Mouse (Mus musculus) spleen, adult 12 weeks (tissue): ENCODE results near the gene Gpr89.

Experiments
- DNase-seq: peaks from one replicate; pipeline ENCODE4 v3.0.0; 2022; ENCODE audit warnings: low spot score

The Gpr89 gene

GRCm38 (mm10) chr3:96904851-96905541 lies at the start of gene Gpr89:
TSS of gene Gpr89 (minus strand) at chr3:96905346.
- DNase-seq: peak; percentile 92

DNA sequence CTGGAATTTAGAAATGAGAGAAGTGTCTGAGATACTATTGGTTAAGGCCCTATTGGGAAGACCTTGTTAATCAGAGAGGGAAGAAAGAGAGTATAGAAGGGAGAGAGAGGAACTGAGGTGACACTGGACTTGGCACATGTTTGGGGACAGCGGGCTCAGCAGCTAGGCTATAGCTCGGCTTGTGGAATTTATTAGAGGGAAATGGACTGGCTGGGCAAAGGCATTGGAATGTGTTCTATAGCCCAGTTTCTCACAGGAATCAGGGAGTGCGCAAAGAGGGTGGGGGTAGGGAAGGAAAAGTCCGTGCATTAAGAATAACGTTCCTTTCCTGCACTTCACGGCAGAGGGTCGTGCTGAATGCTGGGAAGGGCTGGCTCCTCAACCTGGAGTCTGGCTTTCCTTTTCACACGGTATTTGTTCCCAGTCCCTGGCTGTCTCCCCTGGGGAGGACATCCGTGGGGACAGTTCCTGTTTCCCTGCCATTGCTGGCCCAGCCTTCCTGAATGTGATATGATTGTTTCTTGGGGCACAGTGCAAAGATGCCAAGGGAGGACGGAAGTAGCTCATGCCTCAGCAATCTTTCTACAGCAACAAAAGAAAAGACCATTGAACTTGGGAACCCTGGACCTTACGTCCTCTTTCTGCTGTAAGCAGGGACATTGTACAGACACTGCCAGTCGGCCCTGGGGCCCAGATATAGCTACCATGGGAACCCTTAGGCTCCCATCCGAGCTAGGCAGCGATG lies 48.5 kb upstream of the Gpr89 start:
- no peak for DNase-seq

DNA sequence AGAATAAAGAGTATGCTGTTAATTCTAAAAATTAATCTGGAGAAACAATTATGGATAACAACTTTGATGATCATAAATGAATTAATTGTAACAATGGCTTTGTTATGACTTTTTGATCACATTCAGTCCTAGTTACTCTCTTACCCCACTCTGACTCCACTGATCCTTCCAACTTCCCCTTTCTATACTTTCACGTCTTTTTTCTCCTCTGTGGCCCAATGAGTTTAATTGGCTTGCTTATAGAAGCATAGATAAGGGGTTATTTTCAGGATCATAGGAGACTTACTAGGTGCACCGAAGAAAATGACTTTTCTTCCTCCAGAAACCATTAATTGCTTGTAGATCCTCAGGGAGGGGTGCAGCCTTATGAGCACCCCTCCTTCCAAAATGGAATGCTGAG lies 37.6 kb upstream of the Gpr89 start:
- no peak for DNase-seq

DNA sequence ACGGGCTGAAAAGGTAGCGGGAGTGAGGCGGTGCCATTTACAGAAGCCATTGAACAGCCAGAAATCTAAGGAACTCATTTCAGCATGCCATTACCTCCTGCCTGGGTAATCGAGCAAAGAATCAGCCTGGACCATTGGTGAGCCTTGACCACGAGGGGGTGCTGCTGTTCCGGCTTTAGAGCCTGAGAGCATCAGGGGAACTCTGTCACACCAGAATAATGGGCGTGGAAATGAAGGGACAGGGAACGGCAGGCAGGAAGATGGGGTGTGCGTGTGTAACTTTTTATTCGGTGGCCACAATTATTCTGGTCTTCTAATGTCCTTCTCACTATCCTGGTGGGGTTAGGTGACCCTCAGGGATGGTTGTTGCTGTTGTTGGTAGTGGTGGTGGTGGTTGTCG lies 33.6 kb upstream of the Gpr89 start:
- peak; percentile 30 for DNase-seq

DNA sequence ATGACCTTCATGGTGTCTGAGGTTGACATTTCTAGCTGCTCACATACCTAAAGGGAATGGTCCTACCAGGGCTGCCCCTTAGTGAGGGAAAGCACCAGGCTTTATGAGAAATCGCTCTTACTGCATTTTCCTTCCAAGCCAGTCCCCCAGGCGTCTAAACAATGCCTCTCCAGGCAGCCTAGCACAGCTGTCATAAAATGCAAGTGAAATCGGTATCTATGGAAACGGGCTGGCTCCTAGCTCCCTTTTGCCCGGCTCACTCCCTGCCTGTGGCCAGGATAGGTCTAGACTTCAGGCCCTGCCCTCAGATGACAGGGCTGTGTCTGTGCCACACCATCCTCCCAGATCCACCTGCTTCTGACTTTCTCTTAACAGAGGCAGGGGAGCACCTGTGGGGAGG lies 32.5 kb upstream of the Gpr89 start:
- no peak for DNase-seq

GRCm38 (mm10) chr3:96936241-96936640 lies 31.1 kb upstream of the Gpr89 start:
- no peak for DNase-seq

GRCm38 (mm10) chr3:96931261-96931681 lies 26.1 kb upstream of the Gpr89 start:
- DNase-seq: no peak

- no peak for DNase-seq
Measured at GRCm38 (mm10) chr3:96925920-96926319, 20.8 kb upstream of the Gpr89 start, which contains the start of gene Gja8. TSS of gene Gja8 (minus strand) at chr3:96926020.

GRCm38 (mm10) chr3:96924631-96925030 lies 19.5 kb upstream of the Gpr89 start:
- DNase-seq: no peak

GRCm38 (mm10) chr3:96920991-96921390 lies 15.8 kb upstream of the Gpr89 start:
- DNase-seq: no peak

DNA sequence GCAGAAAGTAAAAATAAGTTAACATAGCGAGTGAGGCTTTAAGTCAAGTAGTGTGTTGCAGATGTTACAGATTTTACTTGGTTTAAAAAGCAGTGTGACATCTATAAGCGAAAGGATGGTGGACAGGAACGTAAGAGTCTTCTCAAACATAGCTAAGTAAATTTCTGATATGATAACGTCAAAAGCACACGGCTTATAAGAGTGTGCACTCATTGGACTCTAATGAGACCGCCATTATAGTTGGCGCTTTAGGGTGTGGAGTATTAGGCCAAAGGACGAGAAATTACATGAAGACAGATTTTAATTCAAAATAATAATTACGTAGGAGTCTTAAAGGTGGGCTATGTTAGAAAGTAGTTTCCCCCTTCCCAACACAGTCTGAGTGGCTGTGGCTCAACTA lies 446 bp upstream of the Gpr89 start:
- DNase-seq: no peak

DNA sequence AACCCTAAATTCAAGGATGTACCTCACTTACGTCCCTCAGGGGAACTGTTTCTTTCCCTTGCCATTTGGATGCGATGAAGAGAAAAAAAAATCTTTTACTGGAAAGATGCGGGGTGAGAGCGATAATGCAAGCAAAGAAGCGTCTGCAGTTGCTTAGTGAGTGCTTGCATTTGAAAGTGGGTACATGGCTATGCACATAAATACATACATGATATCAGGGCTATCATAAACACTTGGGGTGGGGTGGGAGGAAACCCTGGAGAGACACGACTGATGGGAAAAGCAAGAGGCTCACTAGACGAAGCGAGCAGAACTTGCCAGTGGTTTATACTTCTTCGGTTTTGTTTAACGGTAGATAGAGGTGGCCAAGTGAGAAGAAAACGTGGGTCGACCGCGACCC lies 753 bp downstream of the Gpr89 start, which contains the start of gene Gja5:
Gene Gja5, plus strand, starts transcription at position 301 of the 400 bp plus-strand sequence.
- no peak for DNase-seq

DNA sequence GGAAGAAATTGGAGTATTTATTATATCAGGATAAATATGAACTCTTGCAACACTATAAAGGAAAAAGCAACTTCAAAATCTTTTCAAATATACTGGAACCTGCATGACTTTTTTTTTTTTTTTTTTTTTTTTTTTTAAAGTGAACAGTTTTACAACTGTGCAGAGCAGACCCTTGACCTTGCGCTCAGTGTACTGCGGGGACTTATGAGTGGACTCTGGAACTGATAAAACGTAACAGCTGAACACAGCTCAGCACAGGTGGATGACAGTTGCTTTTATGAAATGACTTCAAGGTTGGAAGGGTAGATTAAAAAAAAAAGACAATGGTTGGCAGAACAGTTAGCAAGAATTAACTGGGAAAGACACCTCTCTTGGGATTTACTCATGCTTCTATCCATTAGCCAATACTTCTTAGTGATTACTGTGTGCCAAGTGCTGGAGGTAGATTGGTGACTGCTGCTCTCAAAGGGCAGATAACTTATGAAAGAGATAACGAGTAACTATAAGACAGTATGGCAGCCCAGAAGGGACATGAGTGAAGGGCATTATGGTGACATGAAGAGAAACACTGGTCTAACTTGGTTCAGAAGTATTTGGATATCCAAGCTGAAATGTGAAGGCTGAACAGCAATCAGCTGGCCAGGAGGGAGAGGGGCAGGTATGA lies 2.7 kb downstream of the Gpr89 start:
- no peak for DNase-seq

DNA sequence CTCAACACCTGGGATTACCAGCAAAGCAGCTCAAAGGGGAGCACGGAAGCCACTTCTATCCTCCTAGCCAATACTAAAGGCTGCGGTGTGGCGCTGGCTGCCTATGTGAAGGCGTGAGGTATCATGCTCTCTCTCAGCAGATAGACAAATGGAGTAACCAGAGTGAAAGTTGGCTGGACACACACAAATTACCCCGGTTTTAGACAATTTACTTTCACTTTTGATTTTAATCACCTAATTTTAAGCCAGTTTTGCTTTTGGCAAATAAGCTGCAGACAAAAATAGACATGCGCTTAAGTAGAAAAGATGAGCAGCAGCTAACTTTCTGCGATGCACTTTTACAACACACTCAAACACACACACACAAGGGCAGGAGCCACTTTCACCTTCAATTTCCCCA lies 21.5 kb downstream of the Gpr89 start:
- DNase-seq: no peak

- no peak for DNase-seq
Measured at GRCm38 (mm10) chr3:96882061-96882849, 22.9 kb downstream of the Gpr89 start.

GRCm38 (mm10) chr3:96881557-96881956 lies 23.6 kb downstream of the Gpr89 start:
- no peak for DNase-seq

- no peak for DNase-seq
Measured at GRCm38 (mm10) chr3:96880385-96880784, 24.8 kb downstream of the Gpr89 start.

GRCm38 (mm10) chr3:96879536-96879935 lies 25.6 kb downstream of the Gpr89 start:
- DNase-seq: no peak

GRCm38 (mm10) chr3:96874808-96875571 lies 30.2 kb downstream of the Gpr89 start:
- DNase-seq: no peak

GRCm38 (mm10) chr3:96872501-96872900 lies 32.6 kb downstream of the Gpr89 start:
- no peak for DNase-seq

- DNase-seq: no peak
Measured at GRCm38 (mm10) chr3:96871070-96871469, 34.1 kb downstream of the Gpr89 start.
